Mouse (Mus musculus): ENCODE results near the gene Zfp287.

Gene Zfp287

DNA sequence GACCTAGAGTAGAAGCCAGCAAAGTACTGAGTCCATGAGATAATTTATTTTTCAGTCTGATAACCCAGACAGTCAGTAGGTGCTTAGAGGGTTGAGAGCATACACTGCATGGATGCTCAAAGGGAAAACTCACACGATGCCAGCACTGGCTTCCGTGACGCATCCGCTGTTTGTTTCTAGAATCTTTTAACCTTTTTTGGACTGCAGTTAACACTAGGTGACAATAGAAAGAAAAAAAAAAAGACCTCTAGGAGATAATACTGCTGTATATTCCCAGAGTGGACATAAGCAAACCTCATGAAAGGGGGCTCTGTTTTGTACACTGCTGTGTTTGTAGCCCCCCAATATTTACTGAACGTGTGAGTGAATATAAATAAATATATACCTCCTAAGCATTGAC, 62.7 kb downstream of the Zfp287 start:
- H3K9me3 ChIP-seq (ENCODE audit: low read length) = no peaks in the 10 kb centered on the region

DNA sequence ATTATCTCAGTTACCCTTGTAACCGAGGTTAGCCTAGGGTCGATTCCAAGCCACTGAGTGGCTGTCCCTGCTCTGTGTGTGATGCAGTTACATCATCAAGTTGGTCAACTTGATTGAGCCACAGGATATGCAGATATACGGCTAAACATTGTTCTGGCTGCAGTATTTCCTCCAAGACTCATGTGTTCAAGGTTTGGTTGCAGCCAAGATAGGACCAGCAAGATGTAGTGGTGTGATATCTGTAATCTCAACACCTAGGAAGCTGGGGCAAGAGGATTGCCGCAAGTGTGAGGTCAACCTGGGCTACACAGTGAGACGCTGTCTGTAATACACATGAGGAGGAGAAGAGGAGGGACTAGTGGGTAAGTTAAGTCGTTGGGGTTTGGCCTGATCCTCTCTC, 67.5 kb downstream of the Zfp287 start:
- Histone ChIP-seq H3K4me1 (replicated peaks; ENCODE audit: low read depth, low read length) (peaks cover 54% of the 10 kb centered on the region), H3K36me3 (ENCODE audit: insufficient read depth, low read length) (no peaks in the 10 kb centered on the region; the same call in 1 of the 2 replicates), H3K9me3 (ENCODE audit: low read length) (no peaks in the 10 kb centered on the region), H3K27me3 (ENCODE audit: insufficient read depth, low read length) (peaks cover 49% of the 10 kb centered on the region), H3K4me3 (replicated peaks; ENCODE audit: low read length) (peak overlapping the region; percentile 41; the same call in 1 of the 2 replicates)
- TF ChIP-seq NANOG (IDR thresholded peaks at IDR 0.05; ENCODE audit: borderline replicate concordance, low read length) (no peak), POU5F1 (IDR thresholded peaks at IDR 0.05; ENCODE audit: borderline replicate concordance, low read length) (no peak), CTCF (conservative IDR thresholded peaks at IDR 0.05; ENCODE audit: low read length) (no peak)

More for the DNA sequence above, 62.7 kb downstream of the Zfp287 start:
- Histone ChIP-seq H3K27me3 (ENCODE audit: insufficient read depth, low read length) (peaks cover 55% of the 10 kb centered on the region), H3K36me3 (ENCODE audit: insufficient read depth, low read length) (no peaks in the 10 kb centered on the region; the same call in 1 of the 2 replicates), H3K4me1 (replicated peaks; ENCODE audit: low read depth, low read length) (peaks cover 23% of the 10 kb centered on the region), H3K4me3 (replicated peaks; ENCODE audit: low read length) (no peak overlapping the region)
- no peak for TF ChIP-seq NANOG (IDR thresholded peaks at IDR 0.05; ENCODE audit: borderline replicate concordance, low read length)
- no peak for TF ChIP-seq CTCF (conservative IDR thresholded peaks at IDR 0.05; ENCODE audit: low read length)
- no peak for TF ChIP-seq POU5F1 (IDR thresholded peaks at IDR 0.05; ENCODE audit: borderline replicate concordance, low read length)

DNA sequence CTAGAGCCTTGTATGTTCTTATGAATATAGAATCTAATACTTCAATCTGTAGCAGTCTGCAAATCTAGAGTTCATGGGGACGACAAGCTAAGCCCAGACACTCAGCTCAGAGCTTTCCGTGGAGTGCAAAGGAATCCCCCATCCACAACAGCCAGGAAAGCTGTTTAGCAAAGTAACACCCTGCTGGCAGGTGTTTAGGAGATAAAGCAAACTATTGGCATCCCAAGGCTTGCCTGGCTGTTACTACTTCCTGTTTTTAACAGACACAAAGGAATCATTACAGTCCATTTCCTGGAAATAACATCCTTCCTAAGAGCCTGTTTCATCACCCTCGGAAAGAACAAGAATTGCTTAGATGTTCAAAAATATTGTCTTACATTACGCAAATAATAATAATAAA, 70.8 kb downstream of the Zfp287 start:
- Histone ChIP-seq H3K36me3 (ENCODE audit: insufficient read depth, low read length) (no peaks in the 10 kb centered on the region; the same call in 1 of the 2 replicates), H3K9me3 (ENCODE audit: low read length) (no peaks in the 10 kb centered on the region), H3K27me3 (ENCODE audit: insufficient read depth, low read length) (peaks cover 42% of the 10 kb centered on the region), H3K4me3 (replicated peaks; ENCODE audit: low read length) (no peak overlapping the region), H3K4me1 (replicated peaks; ENCODE audit: low read depth, low read length) (peaks cover 73% of the 10 kb centered on the region)
- TF ChIP-seq POU5F1 (IDR thresholded peaks at IDR 0.05; ENCODE audit: borderline replicate concordance, low read length) (no peak), NANOG (IDR thresholded peaks at IDR 0.05; ENCODE audit: borderline replicate concordance, low read length) (peak; percentile 93)

DNA sequence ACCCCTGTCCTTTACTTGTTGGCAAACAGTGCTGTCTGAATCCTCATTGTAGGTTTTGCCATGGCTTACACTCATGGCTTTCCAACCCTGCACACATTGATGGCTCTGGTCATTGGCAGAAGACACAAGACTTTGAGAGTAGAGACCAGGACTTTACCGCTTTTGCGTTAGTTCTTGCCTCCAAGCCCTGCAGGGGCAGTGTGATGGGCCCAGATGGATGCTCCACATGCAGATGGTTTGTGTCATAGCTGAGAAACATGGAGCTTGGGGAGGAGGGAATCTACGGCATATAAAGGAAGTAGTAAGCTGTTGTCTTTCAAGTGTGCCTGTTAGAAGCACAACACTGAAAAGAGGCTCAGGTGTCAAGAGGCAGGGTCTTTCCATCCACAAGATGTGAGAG, 79.6 kb downstream of the Zfp287 start:
- TF ChIP-seq CTCF (conservative IDR thresholded peaks at IDR 0.05; ENCODE audit: low read length) (no peak), NANOG (IDR thresholded peaks at IDR 0.05; ENCODE audit: borderline replicate concordance, low read length) (no peak), POU5F1 (IDR thresholded peaks at IDR 0.05; ENCODE audit: borderline replicate concordance, low read length) (no peak)
- H3K4me3 ChIP-seq (replicated peaks; ENCODE audit: low read length) = no peak overlapping the region
- no peaks in the 10 kb centered on the region for H3K9me3 ChIP-seq (ENCODE audit: low read length)
- H3K27me3 ChIP-seq (ENCODE audit: insufficient read depth, low read length) = peaks cover 5% of the 10 kb centered on the region
- peaks cover 19% of the 10 kb centered on the region; the same call in 1 of the 2 replicates for H3K36me3 ChIP-seq (ENCODE audit: insufficient read depth, low read length)
- H3K4me1 ChIP-seq (replicated peaks; ENCODE audit: low read depth, low read length) = peaks cover 36% of the 10 kb centered on the region

DNA sequence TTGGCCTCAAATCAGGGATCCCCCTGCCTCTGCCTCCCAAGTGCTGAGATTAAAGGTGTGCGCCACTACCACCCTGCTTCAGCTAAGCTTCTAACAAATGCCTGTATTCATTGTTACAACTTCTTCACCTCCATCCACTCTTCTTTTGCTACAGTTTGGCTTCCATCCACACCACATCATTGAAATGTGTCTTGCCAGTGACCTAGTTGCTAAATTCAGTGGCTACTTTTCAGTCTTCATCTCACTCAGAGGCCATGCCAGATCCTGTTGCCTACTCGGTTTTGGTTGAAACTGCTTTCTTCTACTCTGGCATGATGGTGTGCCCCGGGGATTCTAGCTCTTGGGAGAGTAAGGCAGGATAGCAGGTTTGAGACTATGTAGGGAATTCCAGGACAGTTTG, 80.1 kb downstream of the Zfp287 start:
- TF ChIP-seq POU5F1 (IDR thresholded peaks at IDR 0.05; ENCODE audit: borderline replicate concordance, low read length) (no peak), NANOG (IDR thresholded peaks at IDR 0.05; ENCODE audit: borderline replicate concordance, low read length) (no peak), CTCF (conservative IDR thresholded peaks at IDR 0.05; ENCODE audit: low read length) (no peak)
- Histone ChIP-seq H3K4me1 (replicated peaks; ENCODE audit: low read depth, low read length) (peaks cover 37% of the 10 kb centered on the region), H3K36me3 (ENCODE audit: insufficient read depth, low read length) (peaks cover 19% of the 10 kb centered on the region; the same call in 1 of the 2 replicates), H3K9me3 (ENCODE audit: low read length) (no peaks in the 10 kb centered on the region), H3K27me3 (ENCODE audit: insufficient read depth, low read length) (peaks cover under 1% of the 10 kb centered on the region; the same call in 1 of the 2 replicates), H3K4me3 (replicated peaks; ENCODE audit: low read length) (no peak overlapping the region)

Measured in E14TG2a.4 (cell line).